Mouse (Mus musculus) heart, adult 2 months (tissue): ENCODE measurements at regions not wholly inside any gene's neighbourhood (a gene's known extent, or its start where the extent isn't known, plus 50 kb on each side); places are given as distances from the start of the nearest gene placed in this dataset.

Experiments
- CTCF ChIP-seq: fragments of 200-600 bp; IDR thresholded peaks from 2 replicates; pipeline ENCODE4 v1.8.1; 2022; ENCODE audit warnings: antibody characterized with exemption, mild to moderate bottlenecking, moderate library complexity
- EP300 ChIP-seq: fragments of 200-500 bp; IDR thresholded peaks from 2 replicates; pipeline ENCODE4 v1.6.1; 2011; ENCODE audit warnings: low read depth, low read length, control low read depth; ENCODE audit not compliant: insufficient read depth
- POLR2A ChIP-seq: fragments of 200-500 bp; IDR thresholded peaks from 2 replicates; pipeline ENCODE4 v1.6.1; 2011; ENCODE audit warnings: mild to moderate bottlenecking, low read depth, low read length, control low read depth; ENCODE audit not compliant: insufficient read depth

- no peak for TF ChIP-seq POLR2A
- TF ChIP-seq CTCF, result no peak
- no peak for TF ChIP-seq EP300
Observed at GRCm38 (mm10) chr11:24305691-24306090, 227.8 kb downstream of the Bcl11a start.
